Mouse (Mus musculus) heart, adult 2 months (tissue): ENCODE measurements around the gene Ascc2.

Source experiments
- CTCF ChIP-seq: fragments of 200-600 bp; IDR thresholded peaks from 2 replicates; pipeline ENCODE4 v1.8.1; 2022; ENCODE audit warnings: antibody characterized with exemption, mild to moderate bottlenecking, moderate library complexity
- POLR2A ChIP-seq: fragments of 200-500 bp; IDR thresholded peaks from 2 replicates; pipeline ENCODE4 v1.6.1; 2011; ENCODE audit warnings: mild to moderate bottlenecking, low read depth, low read length, control low read depth; ENCODE audit not compliant: insufficient read depth

DNA sequence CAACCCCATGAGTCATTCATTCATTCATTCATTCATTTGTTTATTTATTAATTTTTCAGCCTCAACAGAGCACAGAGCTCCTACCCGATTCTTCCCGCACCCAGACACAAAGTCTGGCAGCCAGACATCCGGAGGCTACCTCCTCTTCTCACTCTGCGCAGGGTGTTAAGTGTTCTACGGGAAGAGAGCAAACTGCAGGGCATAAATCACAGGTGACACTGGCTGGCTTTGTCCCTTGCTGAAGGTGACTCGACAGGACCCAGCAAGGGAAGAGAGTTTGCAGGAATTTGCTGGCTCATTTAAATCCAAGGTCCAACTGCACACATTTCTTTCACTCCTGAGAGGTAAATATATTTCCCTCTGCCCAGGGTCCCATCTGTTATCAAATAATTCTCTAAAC, 33.1 kb upstream of the Ascc2 start:
- no peak for TF ChIP-seq CTCF
- TF ChIP-seq POLR2A = no peak
